Mouse (Mus musculus) liver, embryonic 14.5 days (tissue): ENCODE results near the gene Mbnl2.

Experiments
- CTCF ChIP-seq: IDR thresholded peaks from 2 replicates; pipeline ENCODE4 v1.5.1; 2016; ENCODE audit warnings: antibody characterized with exemption, low read depth, control low read depth
- EP300 ChIP-seq: IDR thresholded peaks from 2 replicates; pipeline ENCODE4 v1.6.1; 2016; ENCODE audit warnings: antibody characterized with exemption, low read depth

DNA sequence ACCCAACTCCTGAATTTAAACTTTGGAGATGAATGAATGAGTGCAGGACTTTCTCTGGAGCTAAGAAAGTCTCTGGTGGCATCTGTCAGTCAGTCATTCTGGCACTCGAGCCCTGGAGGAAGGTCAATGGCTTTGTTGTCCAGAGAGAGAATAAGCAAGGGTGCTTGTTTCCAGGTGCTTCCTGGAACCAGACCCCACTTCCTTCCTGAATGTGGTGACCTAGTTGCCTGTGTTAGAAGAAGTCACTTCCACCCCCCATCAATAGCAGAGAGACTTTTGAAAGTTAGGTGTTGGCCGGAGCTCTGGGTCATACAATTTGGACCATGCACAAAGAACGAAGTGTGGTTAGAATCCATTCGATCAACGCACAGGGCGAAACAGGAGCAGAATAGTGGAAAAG is 19.0 kb downstream of the Mbnl2 start:
- TF ChIP-seq CTCF (no peak), EP300 (no peak)
